ENCODE assay signal across 9 mouse cellular contexts in the genomic region with DNA sequence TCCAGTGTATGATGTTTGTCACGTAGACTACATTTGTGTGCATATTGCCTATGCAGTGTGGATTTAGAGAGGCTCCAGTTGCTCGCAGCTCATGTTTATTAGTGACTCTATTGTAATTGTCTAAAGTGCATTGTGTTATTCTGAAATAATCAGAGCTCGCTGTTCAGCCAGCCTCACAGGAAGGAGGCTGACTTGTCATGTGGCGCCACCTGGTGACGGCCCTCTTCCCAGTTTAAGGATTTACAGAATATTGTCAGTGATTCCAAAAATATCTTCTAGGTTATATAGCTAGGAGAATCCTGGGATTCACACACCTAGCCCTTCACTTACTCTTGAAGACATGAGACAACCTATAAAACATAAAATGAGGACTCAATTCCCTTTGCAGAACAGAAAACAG. TPM values are rescaled to one million over a fixed set of nuclear protein-coding genes. Genes with fewer than 3 reads are reported as not detected.
DNase-seq lines count a peak whose midpoint lies in the region; TF ChIP-seq lines count a peak whose summit lies in the region.
"Had no signal": no experiment of that assay in that cellular context is flagged by ENCODE, and none has a peak within 500 bp of the region (broad histone marks: within the 10 kb centered on the region; RNA-seq: fewer than 3 reads in every experiment).

No protein-coding gene starts in this region.

- peak; percentile 59 for DNase-seq in A20 (ENCODE audit: low read depth, low spot score)
- DNase-seq in R1 (ENCODE audit: low read depth, low spot score): peak; percentile 53
- peak; percentile 56 for DNase-seq in cerebellum, adult 9-11 months
- peak; percentile 43 to 71 for DNase-seq in frontal cortex, postnatal 14 days (ENCODE audit: low spot score in 2 of 2)
- peak; percentile 82 for DNase-seq in kidney, adult 9 months
- DNase-seq in liver: peak; percentile 79
- DNase-seq in thymus, adult 2 months: peak; percentile 85

- no peak overlapping the region for H3K27ac ChIP-seq in olfactory bulb, adult 2 months (ENCODE audit: insufficient read depth, low read depth, low read length)
- H3K27ac ChIP-seq in thymus, adult 2 months (ENCODE audit: control insufficient read depth, insufficient read depth, low read length): no peak overlapping the region
- H3K27ac ChIP-seq: stomach, embryonic 15.5 days had no signal

- no peak for TF ChIP-seq POLR2A in olfactory bulb, adult 2 months (IDR thresholded peaks at IDR 0.05; ENCODE audit: insufficient read depth, low read depth, low read length)
- TF ChIP-seq POLR2A in thymus, adult 2 months (IDR thresholded peaks at IDR 0.05; ENCODE audit: control insufficient read depth, extremely low read depth, insufficient read depth, low read length, poor library complexity): no peak

- H3K27me3 ChIP-seq in thymus, adult 2 months (ENCODE audit: control insufficient read depth, insufficient read depth, low read length): no peaks in the 10 kb centered on the region
- H3K27me3 ChIP-seq: stomach, embryonic 15.5 days had no signal

- 20% methylated on average over 5 of the region's 5 CpGs for whole genome bisulfite sequencing in olfactory bulb, adult 2 months
- 50% methylated on average over 5 of the region's 5 CpGs for WGBS in thymus, adult 2 months

- H3K36me3 ChIP-seq in thymus, adult 2 months (ENCODE audit: control insufficient read depth, insufficient read depth, low read length): peaks cover 92% of the 10 kb centered on the region

- H3K4me1 ChIP-seq in olfactory bulb, adult 2 months (ENCODE audit: control insufficient read depth, insufficient read depth, low read length): no peaks in the 10 kb centered on the region
- no peaks in the 10 kb centered on the region for H3K4me1 ChIP-seq in thymus, adult 2 months (replicated peaks; ENCODE audit: control insufficient read depth, insufficient read depth, low read length)
- H3K4me1 ChIP-seq: stomach, embryonic 15.5 days had no signal

- peak; percentile 64 for TF ChIP-seq CTCF in olfactory bulb, adult 2 months (IDR thresholded peaks at IDR 0.05; ENCODE audit: insufficient read depth, low read depth, low read length)
- peak; percentile 55; the same call in 1 of the 2 replicates for TF ChIP-seq CTCF in thymus, adult 2 months (IDR thresholded peaks at IDR 0.05; ENCODE audit: borderline replicate concordance, control insufficient read depth, extremely low read depth, insufficient read depth, low read length, poor library complexity)

- H3K4me3 ChIP-seq in olfactory bulb, adult 2 months (ENCODE audit: insufficient read depth, low read depth, low read length): no peak overlapping the region
- no peak overlapping the region for H3K4me3 ChIP-seq in thymus, adult 2 months (ENCODE audit: control insufficient read depth, insufficient read depth, low read length)
- H3K4me3 ChIP-seq: stomach, embryonic 15.5 days had no signal

RNA-seq across cellular contexts. Expression of a gene that starts 32.0 kb away (rescaled TPM):
- polyA plus RNA-seq in olfactory bulb, adult 2 months (2012; ENCODE audit: insufficient read depth, insufficient read length, low replicate concordance, missing spikeins): not detected in 2 replicates
- polyA plus RNA-seq in thymus, adult 2 months (2012; rRNA removed): 50.2 and 54.6 TPM in 2 replicates

RNA-seq across cellular contexts. Expression of a gene that starts 32.1 kb away (rescaled TPM):
- not detected in 2 replicates for polyA plus RNA-seq in olfactory bulb, adult 2 months (2012; ENCODE audit: insufficient read depth, insufficient read length, low replicate concordance, missing spikeins)
- polyA plus RNA-seq in thymus, adult 2 months (2012; rRNA removed): 63.8 and 65.4 TPM in 2 replicates
